Mouse (Mus musculus): ENCODE measurements around the gene Vmn1r225. TPM values are rescaled to one million over a fixed set of nuclear protein-coding genes. Genes with fewer than 3 reads are reported as not detected.
"Not testable (repeated sequence)": the region's sequence is repeated elsewhere in the genome, so short reads cannot be mapped to it uniquely, and the experiment has no call there.

Vmn1r225 gene
- not detected in 2 replicates for total RNA-seq (2012; rRNA removed)

DNA sequence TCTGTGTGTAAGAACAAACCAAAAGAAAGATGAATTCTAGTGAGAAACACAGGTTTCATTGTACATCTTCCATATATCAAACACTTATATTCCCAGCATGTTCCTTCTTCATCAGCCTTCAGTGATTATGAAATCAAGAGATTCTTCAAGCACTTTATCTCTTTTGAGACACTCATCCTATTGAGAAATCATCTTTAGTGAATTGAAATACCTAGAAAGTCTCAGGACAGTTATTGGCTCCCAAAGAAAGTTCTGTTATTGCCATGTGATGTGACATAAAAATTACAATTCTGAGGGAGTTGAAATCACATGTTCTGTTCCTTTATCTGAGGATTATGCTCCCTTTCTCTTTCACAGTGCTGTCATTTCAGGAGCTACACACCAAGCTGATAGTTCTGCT, at the start of gene Vmn1r225:
Gene Vmn1r225 (plus strand): TSS at position 301 of the 400 bp plus-strand sequence.
- DNase-seq (ENCODE audit: low read depth, low spot score), result no peak
- no peaks in the 10 kb centered on the region for H3K9me3 ChIP-seq (ENCODE audit: control insufficient read depth, insufficient read depth, low read depth, low read length)
- H3K36me3 ChIP-seq (ENCODE audit: control insufficient read depth, insufficient read depth, low read length, poor library complexity, severe bottlenecking), result no peaks in the 10 kb centered on the region
- no peaks in the 10 kb centered on the region for H3K4me1 ChIP-seq (ENCODE audit: control insufficient read depth in 2 of 2, insufficient read depth in 2 of 2, low read length in 2 of 2, poor library complexity in 1 of 2)
- no peak within 1 kb of the TSS for H3K27ac ChIP-seq (ENCODE audit: insufficient read depth, low read depth, low read length, poor library complexity, severe bottlenecking)
- H3K9ac ChIP-seq (ENCODE audit: insufficient read depth, low read depth, low read length, poor library complexity, severe bottlenecking), result no peak within 1 kb of the TSS
- TF ChIP-seq MAFK (IDR thresholded peaks at IDR 0.05; ENCODE audit: insufficient read depth, low read depth, low read length), result no peak
- no peak for TF ChIP-seq HCFC1 (IDR thresholded peaks at IDR 0.05; ENCODE audit: borderline replicate concordance, insufficient read depth, low read length)
- no peak for TF ChIP-seq ZNF384 (IDR thresholded peaks at IDR 0.05; ENCODE audit: low read depth, low read length)
- no peak for TF ChIP-seq ZC3H11A (IDR thresholded peaks at IDR 0.05; ENCODE audit: borderline replicate concordance, low read depth, low read length)
- TF ChIP-seq CHD2 (IDR thresholded peaks at IDR 0.05; ENCODE audit: low read depth, low read length), result no peak
- no peak within 1 kb of the TSS for H3K4me3 ChIP-seq (ENCODE audit: insufficient read depth in 1 of 2, low read depth in 1 of 2, low read length in 2 of 2, poor library complexity in 1 of 2, severe bottlenecking in 1 of 2)
- in situ Hi-C loops (cut with MboI; ENCODE audit: low sequenced_read_pairs in 2 of 2, unreplicated experiment in 2 of 2), result no loop called here

DNA sequence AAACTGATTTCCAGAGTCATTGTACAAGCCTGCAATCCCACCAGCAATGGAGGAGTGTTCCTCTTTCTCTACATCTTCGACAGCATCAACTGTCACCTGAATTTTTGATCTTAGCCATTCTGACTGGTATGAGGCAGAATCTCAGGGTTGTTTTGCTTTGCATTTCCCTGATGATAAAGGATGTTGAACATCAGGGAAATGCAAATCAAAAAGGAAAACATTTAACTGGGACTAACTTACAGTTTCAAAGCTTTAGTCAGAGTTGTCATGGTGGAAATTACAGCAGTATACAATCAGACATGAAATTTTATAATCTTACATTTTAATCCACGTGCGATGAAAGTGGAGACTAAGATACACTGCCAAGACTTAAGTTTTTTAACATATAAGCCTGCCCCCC, 24.6 kb upstream of the Vmn1r225 start:
- Histone ChIP-seq H3K9me3 (ENCODE audit: control insufficient read depth, insufficient read depth, low read depth, low read length) (no peaks in the 10 kb centered on the region), H3K4me1 (ENCODE audit: control insufficient read depth in 2 of 2, insufficient read depth in 2 of 2, low read length in 2 of 2, poor library complexity in 1 of 2) (no peaks in the 10 kb centered on the region), H3K36me3 (ENCODE audit: control insufficient read depth, insufficient read depth, low read length, poor library complexity, severe bottlenecking) (no peaks in the 10 kb centered on the region), H3K9ac (ENCODE audit: insufficient read depth, low read depth, low read length, poor library complexity, severe bottlenecking) (no peak overlapping the region), H3K27ac (ENCODE audit: insufficient read depth, low read depth, low read length, poor library complexity, severe bottlenecking) (no peak overlapping the region), H3K4me3 (ENCODE audit: insufficient read depth in 1 of 2, low read depth in 1 of 2, low read length in 2 of 2, poor library complexity in 1 of 2, severe bottlenecking in 1 of 2) (no peak overlapping the region)
- TF ChIP-seq HCFC1 (IDR thresholded peaks at IDR 0.05; ENCODE audit: borderline replicate concordance, insufficient read depth, low read length), result no peak
- TF ChIP-seq ZC3H11A (IDR thresholded peaks at IDR 0.05; ENCODE audit: borderline replicate concordance, low read depth, low read length), result no peak
- no peak for TF ChIP-seq ZNF384 (IDR thresholded peaks at IDR 0.05; ENCODE audit: low read depth, low read length)
- no peak for TF ChIP-seq MAFK (IDR thresholded peaks at IDR 0.05; ENCODE audit: insufficient read depth, low read depth, low read length)
- TF ChIP-seq CHD2 (IDR thresholded peaks at IDR 0.05; ENCODE audit: low read depth, low read length), result no peak
- in situ Hi-C loops (cut with MboI; ENCODE audit: low sequenced_read_pairs in 2 of 2, unreplicated experiment in 2 of 2), result no loop called here
- no peak for DNase-seq (ENCODE audit: low read depth, low spot score)

DNA sequence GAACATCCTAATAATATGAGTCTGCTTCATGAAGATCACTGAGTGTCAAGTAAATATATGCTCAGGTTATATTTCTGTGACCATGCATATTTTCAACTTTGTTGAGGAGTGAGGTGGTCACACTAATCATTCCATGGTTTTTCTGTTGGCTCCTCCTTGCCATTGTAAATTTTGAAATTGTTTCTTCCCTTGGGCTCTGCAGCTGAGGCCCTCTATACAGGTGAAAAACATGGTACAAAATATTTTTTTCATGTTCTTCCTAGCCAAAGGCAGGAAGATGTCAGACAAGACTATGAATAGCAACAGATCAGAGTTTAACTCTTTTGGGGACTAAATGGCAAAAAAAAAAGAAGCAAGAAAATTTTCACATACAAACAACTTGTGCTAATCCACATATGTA, 16.7 kb upstream of the Vmn1r225 start, which contains the start of gene Vmn2r108:
Gene Vmn2r108 (minus strand): TSS at position 101 of the 400 bp plus-strand sequence.
- TF ChIP-seq ZNF384 (IDR thresholded peaks at IDR 0.05; ENCODE audit: low read depth, low read length) (no peak), MAFK (IDR thresholded peaks at IDR 0.05; ENCODE audit: insufficient read depth, low read depth, low read length) (no peak), HCFC1 (IDR thresholded peaks at IDR 0.05; ENCODE audit: borderline replicate concordance, insufficient read depth, low read length) (no peak), ZC3H11A (IDR thresholded peaks at IDR 0.05; ENCODE audit: borderline replicate concordance, low read depth, low read length) (no peak), CHD2 (IDR thresholded peaks at IDR 0.05; ENCODE audit: low read depth, low read length) (no peak)

DNA sequence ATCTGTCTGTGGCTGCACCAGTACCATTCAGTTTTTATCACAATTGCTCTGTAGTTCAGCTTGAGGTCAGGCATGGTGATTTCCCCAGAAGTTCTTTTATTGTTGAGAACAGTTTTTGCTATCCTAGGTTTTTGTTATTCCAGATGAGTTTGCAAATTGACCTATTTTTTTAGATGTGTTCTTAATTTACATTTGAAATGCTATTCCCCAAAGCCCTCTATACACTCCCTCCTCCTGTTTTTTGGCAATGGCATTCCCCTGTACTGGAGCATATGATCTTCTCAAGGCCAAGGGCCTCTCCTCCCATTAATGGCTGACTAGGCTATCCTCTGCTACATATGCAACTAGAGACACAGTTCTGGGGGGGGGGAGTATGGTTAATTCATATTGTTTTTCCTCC, 10.3 kb downstream of the Vmn1r225 start:
- H3K36me3 ChIP-seq (ENCODE audit: control insufficient read depth, insufficient read depth, low read length, poor library complexity, severe bottlenecking); in situ Hi-C loops (cut with MboI; ENCODE audit: low sequenced_read_pairs in 2 of 2, unreplicated experiment in 2 of 2); H3K4me1 ChIP-seq (ENCODE audit: control insufficient read depth in 2 of 2, insufficient read depth in 2 of 2, low read length in 2 of 2, poor library complexity in 1 of 2); H3K4me3 ChIP-seq (ENCODE audit: insufficient read depth in 1 of 2, low read depth in 1 of 2, low read length in 2 of 2, poor library complexity in 1 of 2, severe bottlenecking in 1 of 2); H3K27ac ChIP-seq (ENCODE audit: insufficient read depth, low read depth, low read length, poor library complexity, severe bottlenecking); H3K9me3 ChIP-seq (ENCODE audit: control insufficient read depth, insufficient read depth, low read depth, low read length); DNase-seq (ENCODE audit: low read depth, low spot score); H3K9ac ChIP-seq (ENCODE audit: insufficient read depth, low read depth, low read length, poor library complexity, severe bottlenecking): not testable (repeated sequence)

More for the DNA sequence above, 16.7 kb upstream of the Vmn1r225 start, which contains the start of gene Vmn2r108:
- no peak within 1 kb of the TSS for H3K9ac ChIP-seq (ENCODE audit: insufficient read depth, low read depth, low read length, poor library complexity, severe bottlenecking)
- DNase-seq (ENCODE audit: low read depth, low spot score), result no peak
- no peak within 1 kb of the TSS for H3K27ac ChIP-seq (ENCODE audit: insufficient read depth, low read depth, low read length, poor library complexity, severe bottlenecking)
- no peaks in the 10 kb centered on the region for H3K4me1 ChIP-seq (ENCODE audit: control insufficient read depth in 2 of 2, insufficient read depth in 2 of 2, low read length in 2 of 2, poor library complexity in 1 of 2)
- H3K4me3 ChIP-seq (ENCODE audit: insufficient read depth in 1 of 2, low read depth in 1 of 2, low read length in 2 of 2, poor library complexity in 1 of 2, severe bottlenecking in 1 of 2), result no peak within 1 kb of the TSS
- H3K9me3 ChIP-seq (ENCODE audit: control insufficient read depth, insufficient read depth, low read depth, low read length), result no peaks in the 10 kb centered on the region
- in situ Hi-C loops (cut with MboI; ENCODE audit: low sequenced_read_pairs in 2 of 2, unreplicated experiment in 2 of 2), result no loop called here
- H3K36me3 ChIP-seq (ENCODE audit: control insufficient read depth, insufficient read depth, low read length, poor library complexity, severe bottlenecking), result no peaks in the 10 kb centered on the region

Other genes with a start within 250 kb of the Vmn1r225 start
- gene Vmn2r106, start 212.6 kb upstream of the Vmn1r225 start, total RNA-seq (2012; rRNA removed), result not detected in 2 replicates
- gene Vmn2r107, start 152.9 kb upstream of the Vmn1r225 start, total RNA-seq (2012; rRNA removed), result not detected in 2 replicates
- gene Vmn1r224, start 84.0 kb upstream of the Vmn1r225 start, total RNA-seq (2012; rRNA removed), result not detected in 2 replicates
- not detected in 2 replicates for gene Vmn2r108, start 16.8 kb upstream of the Vmn1r225 start, total RNA-seq (2012; rRNA removed)
- gene Vmn2r109, start 66.6 kb downstream of the Vmn1r225 start, total RNA-seq (2012; rRNA removed), result not detected in 2 replicates
- not detected in 2 replicates for gene Vmn2r110, start 98.3 kb downstream of the Vmn1r225 start, total RNA-seq (2012; rRNA removed)
- gene Fpr-rs3, start 126.7 kb downstream of the Vmn1r225 start, total RNA-seq (2012; rRNA removed), result not detected in 2 replicates
- gene Vmn1r226, start 184.7 kb downstream of the Vmn1r225 start, total RNA-seq (2012; rRNA removed), result not detected in 2 replicates
- 0.16 and 0.22 TPM in 2 replicates for gene Vmn1r227, start 231.7 kb downstream of the Vmn1r225 start, total RNA-seq (2012; rRNA removed)

Measured in ES-E14 (cell line).